Comparison of ENCODE assay signal across 11 mouse cellular contexts in genomic region chr2:3910086-3910891, GRCm38 (mm10).
A peak's percentile ranks its signal among the peaks of the same experiment; 100 is the strongest.
DNase-seq lines count a peak whose midpoint lies in the region; ATAC-seq lines count a peak whose summit lies in the region.
"Had no signal": no experiment of that assay in that cellular context is flagged by ENCODE, and none has a peak within 500 bp of the region (broad histone marks: within the 10 kb centered on the region; RNA-seq: fewer than 3 reads in every experiment).

No protein-coding gene starts in this region.

- no peaks in the 10 kb centered on the region for H3K27me3 ChIP-seq in neural tube, embryonic 12.5 days (replicated peaks)
- H3K27me3 ChIP-seq in embryonic facial prominence, embryonic 14.5 days (replicated peaks; ENCODE audit: control insufficient read depth, insufficient read depth, low read length) = no peaks in the 10 kb centered on the region
- no peaks in the 10 kb centered on the region for H3K27me3 ChIP-seq in midbrain, embryonic 14.5 days (ENCODE audit: control insufficient read depth, insufficient read depth, low read length)
- H3K27me3 ChIP-seq: heart, embryonic 15.5 days; stomach, embryonic 15.5 days had no signal

- no peak overlapping the region for H3K4me3 ChIP-seq in neural tube, embryonic 12.5 days
- no peak overlapping the region for H3K4me3 ChIP-seq in embryonic facial prominence, embryonic 14.5 days (ENCODE audit: low read depth, low read length)
- H3K4me3 ChIP-seq in midbrain, embryonic 14.5 days (replicated peaks; ENCODE audit: low read depth, low read length) = no peak overlapping the region
- H3K4me3 ChIP-seq: heart, embryonic 15.5 days; stomach, embryonic 15.5 days had no signal

- H3K9me3 ChIP-seq in neural tube, embryonic 12.5 days = no peaks in the 10 kb centered on the region
- no peaks in the 10 kb centered on the region for H3K9me3 ChIP-seq in embryonic facial prominence, embryonic 14.5 days (ENCODE audit: control insufficient read depth, low read length)
- no peaks in the 10 kb centered on the region for H3K9me3 ChIP-seq in midbrain, embryonic 14.5 days (ENCODE audit: control insufficient read depth, low read length)
- H3K9me3 ChIP-seq: heart, embryonic 15.5 days; stomach, embryonic 15.5 days had no signal

- DNase-seq in neural tube, embryonic 10.5 days (ENCODE audit: extremely low spot score, low spot score) = no peak
- DNase-seq in embryonic facial prominence, embryonic 14.5 days (ENCODE audit: low spot score) = peak; percentile 63
- peak; percentile 66 for DNase-seq in midbrain, embryonic 14.5 days
- peak; percentile 49 to 70 for DNase-seq in thymus, postnatal 36 days
- DNase-seq in layer of hippocampus, postnatal 10 days (ENCODE audit: low spot score in 2 of 2) = no peak
- DNase-seq in adrenal gland, postnatal 14 days = no peak
- no peak for DNase-seq in heart, adult 18-20 months
- DNase-seq: kidney, postnatal 4 days had no signal

- ATAC-seq in neural tube, embryonic 12.5 days (ENCODE audit: low FRiP score, low read depth) = peak; percentile 25; the same call in 1 of the 2 replicates
- ATAC-seq in embryonic facial prominence, embryonic 14.5 days (ENCODE audit: low read depth) = peak; percentile 60; the same call in 1 of the 2 replicates
- ATAC-seq in midbrain, embryonic 14.5 days (ENCODE audit: low FRiP score, low TSS enrichment) = peak; percentile 68

- H3K27ac ChIP-seq in neural tube, embryonic 12.5 days = no peak overlapping the region
- H3K27ac ChIP-seq in embryonic facial prominence, embryonic 14.5 days (replicated peaks; ENCODE audit: low read depth, low read length) = no peak overlapping the region
- H3K27ac ChIP-seq in midbrain, embryonic 14.5 days (replicated peaks; ENCODE audit: low read depth, low read length) = peak overlapping the region; percentile 66
- H3K27ac ChIP-seq: heart, embryonic 15.5 days; stomach, embryonic 15.5 days had no signal

- no peaks in the 10 kb centered on the region for H3K4me1 ChIP-seq in neural tube, embryonic 12.5 days
- no peaks in the 10 kb centered on the region; the same call in 1 of the 2 replicates for H3K4me1 ChIP-seq in embryonic facial prominence, embryonic 14.5 days (ENCODE audit: control insufficient read depth, insufficient read depth, low read length)
- peaks cover 7% of the 10 kb centered on the region for H3K4me1 ChIP-seq in midbrain, embryonic 14.5 days (ENCODE audit: control insufficient read depth, insufficient read depth, low read length)
- H3K4me1 ChIP-seq: heart, embryonic 15.5 days; stomach, embryonic 15.5 days had no signal

- no peaks in the 10 kb centered on the region for H3K36me3 ChIP-seq in neural tube, embryonic 12.5 days
- no peaks in the 10 kb centered on the region for H3K36me3 ChIP-seq in embryonic facial prominence, embryonic 14.5 days (ENCODE audit: control insufficient read depth, insufficient read depth, low read length)
- no peaks in the 10 kb centered on the region for H3K36me3 ChIP-seq in midbrain, embryonic 14.5 days (ENCODE audit: control insufficient read depth, insufficient read depth, low read length)
- H3K36me3 ChIP-seq: heart, embryonic 15.5 days; stomach, embryonic 15.5 days had no signal

- WGBS in neural tube, embryonic 12.5 days = 72% methylated on average over 9 of the region's 9 CpGs
- 39% methylated on average over 9 of the region's 9 CpGs for WGBS in embryonic facial prominence, embryonic 14.5 days
- WGBS in midbrain, embryonic 14.5 days = 45% methylated on average over 9 of the region's 9 CpGs

- H3K9ac ChIP-seq in neural tube, embryonic 12.5 days = no peak overlapping the region
- no peak overlapping the region for H3K9ac ChIP-seq in embryonic facial prominence, embryonic 14.5 days (ENCODE audit: low read depth, low read length)
- no peak overlapping the region for H3K9ac ChIP-seq in midbrain, embryonic 14.5 days (replicated peaks; ENCODE audit: low read length)
- H3K9ac ChIP-seq: heart, embryonic 15.5 days; stomach, embryonic 15.5 days had no signal

- no peak overlapping the region for H3K4me2 ChIP-seq in neural tube, embryonic 12.5 days (replicated peaks)
- H3K4me2 ChIP-seq in embryonic facial prominence, embryonic 14.5 days (ENCODE audit: low read depth, low read length) = no peak overlapping the region
- H3K4me2 ChIP-seq in midbrain, embryonic 14.5 days (ENCODE audit: low read length) = no peak overlapping the region
- H3K4me2 ChIP-seq: heart, embryonic 15.5 days; stomach, embryonic 15.5 days had no signal

Comparison
In these comparisons a context has a peak if more than half of its experiments do, and no peak if none do; other contexts are left out.
1. DNase-seq: peak in embryonic facial prominence, embryonic 14.5 days (single experiment), midbrain, embryonic 14.5 days (single experiment) and thymus, postnatal 36 days (2 of 2); none in neural tube, embryonic 10.5 days (single experiment), layer of hippocampus, postnatal 10 days (0 of 2), adrenal gland, postnatal 14 days (single experiment) and heart, adult 18-20 months (0 of 2).
2. Peak in every context shown above with its lines, with median percentiles within 50 percentile points of each other: ATAC-seq.